Mouse (Mus musculus): ENCODE results near the gene Psmd11.

- TF ChIP-seq CTCF (IDR thresholded peaks at IDR 0.05; ENCODE audit: low read depth): no peak
- TF ChIP-seq EP300 (IDR thresholded peaks at IDR 0.05; ENCODE audit: low read depth): no peak
Measured at GRCm38 (mm10) chr11:80490831-80491230, 62.4 kb downstream of the Psmd11 start.

Measured in liver, embryonic 14.5 days (tissue).